Mouse (Mus musculus): ENCODE data around the gene Pbdc1. TPM values are rescaled to one million over a fixed set of nuclear protein-coding genes. Genes with fewer than 3 reads are reported as not detected.
"Not testable (repeated sequence)": the region's sequence is repeated elsewhere in the genome, so short reads cannot be mapped to it uniquely, and the experiment has no call there.

The Pbdc1 gene
- polyA plus RNA-seq, 1 experiment from 2014 or later, result 38.3 TPM

- H3K4me2 ChIP-seq (replicated peaks; ENCODE audit: low read depth), result peak overlapping the region; percentile 61
- peak overlapping the region; percentile 50 for H3K4me3 ChIP-seq (ENCODE audit: low read depth, low read length)
- no peaks in the 10 kb centered on the region for H3K27me3 ChIP-seq (replicated peaks; ENCODE audit: control insufficient read depth, insufficient read depth, low read length)
- 7% methylated on average over 8 of the region's 8 CpGs for WGBS
- H3K9me3 ChIP-seq (ENCODE audit: control insufficient read depth), result no peaks in the 10 kb centered on the region
- H3K36me3 ChIP-seq (ENCODE audit: control insufficient read depth, insufficient read depth), result no peaks in the 10 kb centered on the region
- H3K4me1 ChIP-seq (replicated peaks; ENCODE audit: control insufficient read depth, insufficient read depth, low read length), result no peaks in the 10 kb centered on the region
- no peak for TF ChIP-seq CTCF (IDR thresholded peaks at IDR 0.05; ENCODE audit: low read depth)
- no peak; the same call in 1 of the 2 replicates for ATAC-seq
- H3K9ac ChIP-seq (ENCODE audit: low read depth, low read length), result peak overlapping the region; percentile 43
- no peak overlapping the region for H3K27ac ChIP-seq (ENCODE audit: low read depth, low read length)
Measured at GRCm38 (mm10) chrX:105080096-105080495, 540 bp downstream of the Pbdc1 start.

GRCm38 (mm10) chrX:105083013-105083412 lies 3.5 kb downstream of the Pbdc1 start:
- not testable (repeated sequence) for H3K27ac ChIP-seq (ENCODE audit: low read depth, low read length); H3K9me3 ChIP-seq (ENCODE audit: control insufficient read depth); H3K4me3 ChIP-seq (ENCODE audit: low read depth, low read length); H3K36me3 ChIP-seq (ENCODE audit: control insufficient read depth, insufficient read depth); ATAC-seq; H3K9ac ChIP-seq (ENCODE audit: low read depth, low read length); H3K27me3 ChIP-seq (replicated peaks; ENCODE audit: control insufficient read depth, insufficient read depth, low read length); H3K4me2 ChIP-seq (replicated peaks; ENCODE audit: low read depth); H3K4me1 ChIP-seq (replicated peaks; ENCODE audit: control insufficient read depth, insufficient read depth, low read length)
- WGBS, result 82% methylated on average over 7 of the region's 7 CpGs

GRCm38 (mm10) chrX:105104175-105104574 lies 24.6 kb downstream of the Pbdc1 start:
- no peaks in the 10 kb centered on the region for H3K9me3 ChIP-seq (ENCODE audit: control insufficient read depth)
- TF ChIP-seq CTCF (IDR thresholded peaks at IDR 0.05; ENCODE audit: low read depth), result peak; percentile 73
- no peaks in the 10 kb centered on the region for H3K36me3 ChIP-seq (ENCODE audit: control insufficient read depth, insufficient read depth)
- no peak overlapping the region for H3K4me2 ChIP-seq (replicated peaks; ENCODE audit: low read depth)
- WGBS, result 41% methylated on average over 5 of the region's 5 CpGs
- H3K4me1 ChIP-seq (replicated peaks; ENCODE audit: control insufficient read depth, insufficient read depth, low read length), result no peaks in the 10 kb centered on the region
- ATAC-seq, result no peak
- no peak overlapping the region for H3K9ac ChIP-seq (ENCODE audit: low read depth, low read length)
- no peaks in the 10 kb centered on the region for H3K27me3 ChIP-seq (replicated peaks; ENCODE audit: control insufficient read depth, insufficient read depth, low read length)
- no peak overlapping the region for H3K4me3 ChIP-seq (ENCODE audit: low read depth, low read length)
- no peak overlapping the region for H3K27ac ChIP-seq (ENCODE audit: low read depth, low read length)

- no peak for ATAC-seq
- Histone ChIP-seq H3K9ac (ENCODE audit: low read depth, low read length) (no peak overlapping the region), H3K9me3 (ENCODE audit: control insufficient read depth) (no peaks in the 10 kb centered on the region), H3K4me3 (ENCODE audit: low read depth, low read length) (no peak overlapping the region), H3K4me2 (replicated peaks; ENCODE audit: low read depth) (no peak overlapping the region), H3K27ac (ENCODE audit: low read depth, low read length) (no peak overlapping the region), H3K4me1 (replicated peaks; ENCODE audit: control insufficient read depth, insufficient read depth, low read length) (no peaks in the 10 kb centered on the region), H3K36me3 (ENCODE audit: control insufficient read depth, insufficient read depth) (no peaks in the 10 kb centered on the region), H3K27me3 (replicated peaks; ENCODE audit: control insufficient read depth, insufficient read depth, low read length) (no peaks in the 10 kb centered on the region)
- no peak for TF ChIP-seq CTCF (IDR thresholded peaks at IDR 0.05; ENCODE audit: low read depth)
- WGBS, result 32% methylated on average over 2 of the region's 2 CpGs
Measured at GRCm38 (mm10) chrX:105114994-105115393, 35.4 kb downstream of the Pbdc1 start.

GRCm38 (mm10) chrX:105120275-105121226 lies 41.0 kb downstream of the Pbdc1 start, which contains the start of gene Magee1:
TSS of gene Magee1 (plus strand) at chrX:105120378.
- no peaks in the 10 kb centered on the region for H3K4me1 ChIP-seq (replicated peaks; ENCODE audit: control insufficient read depth, insufficient read depth, low read length)
- H3K4me2 ChIP-seq (replicated peaks; ENCODE audit: low read depth), result peak within 1 kb of the TSS; percentile 89
- no peak within 1 kb of the TSS for H3K27ac ChIP-seq (ENCODE audit: low read depth, low read length)
- ATAC-seq, result peak; percentile 28
- TF ChIP-seq CTCF (IDR thresholded peaks at IDR 0.05; ENCODE audit: low read depth), result no peak
- WGBS, result 14% methylated on average over 65 of the region's 65 CpGs
- no peaks in the 10 kb centered on the region for H3K36me3 ChIP-seq (ENCODE audit: control insufficient read depth, insufficient read depth)
- H3K4me3 ChIP-seq (ENCODE audit: low read depth, low read length), result peak within 1 kb of the TSS; percentile 50
- peak within 1 kb of the TSS; percentile 17 for H3K9ac ChIP-seq (ENCODE audit: low read depth, low read length)
- no peaks in the 10 kb centered on the region for H3K9me3 ChIP-seq (ENCODE audit: control insufficient read depth)
- no peaks in the 10 kb centered on the region for H3K27me3 ChIP-seq (replicated peaks; ENCODE audit: control insufficient read depth, insufficient read depth, low read length)

- ATAC-seq, result no peak; the same call in 1 of the 2 replicates
- Histone ChIP-seq H3K4me3 (ENCODE audit: low read depth, low read length) (peak overlapping the region; percentile 50), H3K4me1 (replicated peaks; ENCODE audit: control insufficient read depth, insufficient read depth, low read length) (no peaks in the 10 kb centered on the region), H3K9ac (ENCODE audit: low read depth, low read length) (no peak overlapping the region), H3K27ac (ENCODE audit: low read depth, low read length) (no peak overlapping the region), H3K27me3 (replicated peaks; ENCODE audit: control insufficient read depth, insufficient read depth, low read length) (no peaks in the 10 kb centered on the region), H3K9me3 (ENCODE audit: control insufficient read depth) (no peaks in the 10 kb centered on the region), H3K36me3 (ENCODE audit: control insufficient read depth, insufficient read depth) (no peaks in the 10 kb centered on the region), H3K4me2 (replicated peaks; ENCODE audit: low read depth) (peak overlapping the region; percentile 89)
- WGBS, result 19% methylated on average over 38 of the region's 38 CpGs
- TF ChIP-seq CTCF (IDR thresholded peaks at IDR 0.05; ENCODE audit: low read depth), result peak; percentile 66
Measured at GRCm38 (mm10) chrX:105121227-105121865, 41.8 kb downstream of the Pbdc1 start.
